Mouse (Mus musculus) right cerebral cortex, postnatal 4 days (tissue): ENCODE results near the gene Vwc2l.

Source experiments
- DNase-seq: peaks from one replicate; pipeline ENCODE4 v3.0.0-alpha.2; 2022

Vwc2l gene

DNA sequence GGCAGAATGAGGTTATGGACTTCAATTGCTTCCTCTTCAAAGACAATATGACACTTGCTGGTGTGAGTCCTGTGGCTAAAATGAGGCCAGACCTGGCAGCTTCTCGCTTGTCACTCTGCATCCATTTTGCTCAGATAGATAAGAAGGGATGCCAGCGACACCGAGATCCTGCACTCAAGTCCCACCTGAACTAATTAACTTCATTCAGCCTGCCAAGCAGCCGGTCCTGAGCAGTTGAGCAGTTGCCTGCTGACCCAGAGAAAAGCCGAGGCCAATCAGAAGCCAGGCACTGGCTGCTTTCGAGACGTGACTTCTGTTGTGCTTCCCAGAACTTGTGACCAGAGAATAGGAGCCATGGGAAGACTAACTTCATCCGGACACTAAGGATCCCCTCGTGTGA lies 187.6 kb downstream of the Vwc2l start:
- no peak for DNase-seq

GRCm38 (mm10) chr1:70918173-70919036 lies 192.9 kb downstream of the Vwc2l start:
- DNase-seq: no peak

DNA sequence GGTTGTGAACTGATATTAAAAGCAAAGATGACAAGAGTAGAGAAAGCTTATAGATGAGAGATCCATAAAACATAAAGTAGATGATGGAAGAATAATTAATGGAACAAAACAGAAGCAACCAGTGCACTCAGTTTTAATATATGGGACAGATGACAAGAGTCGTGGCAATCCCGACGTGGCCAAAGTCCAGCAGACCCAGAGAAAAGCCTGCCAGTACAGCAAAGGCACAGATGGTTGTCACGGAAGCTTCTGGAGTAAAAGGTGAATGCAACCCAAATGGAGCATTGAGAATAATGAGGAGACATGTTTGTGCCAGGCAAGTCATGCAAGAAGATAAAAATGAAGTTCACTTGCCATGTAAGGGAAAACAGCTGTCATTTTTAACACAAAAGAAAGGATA lies 207.5 kb downstream of the Vwc2l start:
- no peak for DNase-seq
